Mouse (Mus musculus): ENCODE measurements at regions not wholly inside any gene's neighbourhood (a gene's known extent, or its start where the extent isn't known, plus 50 kb on each side); places are given as distances from the start of the nearest gene placed in this dataset.
A peak's percentile ranks its signal among the peaks of the same experiment; 100 is the strongest.

- ATAC-seq: no peak
- Histone ChIP-seq H3K4me1 (replicated peaks) (no peaks in the 10 kb centered on the region), H3K4me3 (replicated peaks) (no peak overlapping the region), H3K9me3 (no peaks in the 10 kb centered on the region), H3K27me3 (replicated peaks) (no peaks in the 10 kb centered on the region), H3K4me2 (replicated peaks) (no peak overlapping the region), H3K9ac (no peak overlapping the region), H3K36me3 (no peaks in the 10 kb centered on the region), H3K27ac (no peak overlapping the region)
- WGBS: 64% methylated on average over 8 of the region's 8 CpGs
Measured at GRCm38 (mm10) chr9:41302809-41303493, 141.5 kb upstream of the Ubash3b start.

GRCm38 (mm10) chr9:41286145-41286468, 124.6 kb upstream of the Ubash3b start:
- no peaks in the 10 kb centered on the region for H3K9me3 ChIP-seq
- WGBS: 89% methylated on average over 4 of the region's 4 CpGs
- H3K4me2 ChIP-seq (replicated peaks): no peak overlapping the region
- no peaks in the 10 kb centered on the region for H3K27me3 ChIP-seq (replicated peaks)
- no peak overlapping the region for H3K4me3 ChIP-seq (replicated peaks)
- H3K27ac ChIP-seq: no peak overlapping the region
- no peak overlapping the region for H3K9ac ChIP-seq
- no peaks in the 10 kb centered on the region for H3K36me3 ChIP-seq
- no peak for ATAC-seq
- no peaks in the 10 kb centered on the region for H3K4me1 ChIP-seq (replicated peaks)

GRCm38 (mm10) chr9:41285266-41286144, 124.0 kb upstream of the Ubash3b start:
- Histone ChIP-seq H3K4me2 (replicated peaks) (no peak overlapping the region), H3K27me3 (replicated peaks) (no peaks in the 10 kb centered on the region), H3K36me3 (no peaks in the 10 kb centered on the region), H3K4me1 (replicated peaks) (no peaks in the 10 kb centered on the region), H3K4me3 (replicated peaks) (no peak overlapping the region), H3K9me3 (no peaks in the 10 kb centered on the region), H3K27ac (no peak overlapping the region), H3K9ac (no peak overlapping the region)
- no peak for ATAC-seq
- 53% methylated on average over 8 of the region's 8 CpGs for WGBS

GRCm38 (mm10) chr9:41277726-41278125, 116.2 kb upstream of the Ubash3b start:
- Histone ChIP-seq H3K36me3 (no peaks in the 10 kb centered on the region), H3K9me3 (no peaks in the 10 kb centered on the region), H3K27ac (no peak overlapping the region), H3K4me3 (replicated peaks) (no peak overlapping the region), H3K4me2 (replicated peaks) (no peak overlapping the region), H3K4me1 (replicated peaks) (0 out of 2 replicates have a peak, but pooled peaks cover 5% of the 10 kb centered on the region), H3K9ac (no peak overlapping the region), H3K27me3 (replicated peaks) (no peaks in the 10 kb centered on the region)
- ATAC-seq: no peak
- WGBS: 91% methylated on average over 2 of the region's 2 CpGs

- WGBS: 9% methylated on average over 13 of the region's 13 CpGs
- H3K9ac ChIP-seq: peak overlapping the region; percentile 38; the same call in 1 of the 2 replicates
- H3K4me3 ChIP-seq (replicated peaks): peak overlapping the region; percentile 36
- H3K27ac ChIP-seq: no peak overlapping the region
- no peaks in the 10 kb centered on the region for H3K36me3 ChIP-seq
- no peaks in the 10 kb centered on the region for H3K9me3 ChIP-seq
- peak; percentile 34 for ATAC-seq
- 0 out of 2 replicates have a peak, but pooled peaks cover 8% of the 10 kb centered on the region for H3K4me1 ChIP-seq (replicated peaks)
- H3K27me3 ChIP-seq (replicated peaks): no peaks in the 10 kb centered on the region
- peak overlapping the region; percentile 71 for H3K4me2 ChIP-seq (replicated peaks)
Measured at GRCm38 (mm10) chr9:41273839-41274271, 112.4 kb upstream of the Ubash3b start.

GRCm38 (mm10) chr9:41273171-41273781, 111.8 kb upstream of the Ubash3b start:
- no peaks in the 10 kb centered on the region for H3K36me3 ChIP-seq
- peak overlapping the region; percentile 36 for H3K4me3 ChIP-seq (replicated peaks)
- ATAC-seq: peak; percentile 86
- under 1% methylated on average over 18 of the region's 18 CpGs for WGBS
- H3K9me3 ChIP-seq: no peaks in the 10 kb centered on the region
- H3K27ac ChIP-seq: no peak overlapping the region
- H3K4me1 ChIP-seq (replicated peaks): 0 out of 2 replicates have a peak, but pooled peaks cover 8% of the 10 kb centered on the region
- H3K4me2 ChIP-seq (replicated peaks): peak overlapping the region; percentile 71
- H3K9ac ChIP-seq: peak overlapping the region; percentile 38; the same call in 1 of the 2 replicates
- no peaks in the 10 kb centered on the region for H3K27me3 ChIP-seq (replicated peaks)

GRCm38 (mm10) chr9:41272596-41272995, 111.1 kb upstream of the Ubash3b start:
- Histone ChIP-seq H3K27me3 (replicated peaks) (no peaks in the 10 kb centered on the region), H3K4me3 (replicated peaks) (no peak overlapping the region; the same call in 1 of the 2 replicates)

GRCm38 (mm10) chr9:41268112-41268511, 106.6 kb upstream of the Ubash3b start:
- H3K4me2 ChIP-seq (replicated peaks): no peak overlapping the region
- WGBS: 50% methylated on average over 3 of the region's 3 CpGs
- ATAC-seq: no peak
- no peaks in the 10 kb centered on the region for H3K36me3 ChIP-seq
- no peak overlapping the region for H3K9ac ChIP-seq
- no peaks in the 10 kb centered on the region for H3K27me3 ChIP-seq (replicated peaks)
- H3K9me3 ChIP-seq: no peaks in the 10 kb centered on the region
- H3K4me1 ChIP-seq (replicated peaks): 0 out of 2 replicates have a peak, but pooled peaks cover 3% of the 10 kb centered on the region
- H3K27ac ChIP-seq: no peak overlapping the region
- H3K4me3 ChIP-seq (replicated peaks): no peak overlapping the region

More at GRCm38 (mm10) chr9:41272596-41272995, 111.1 kb upstream of the Ubash3b start:
- Histone ChIP-seq H3K4me1 (replicated peaks) (0 out of 2 replicates have a peak, but pooled peaks cover 8% of the 10 kb centered on the region), H3K27ac (no peak overlapping the region), H3K4me2 (replicated peaks) (peak overlapping the region; percentile 71), H3K36me3 (no peaks in the 10 kb centered on the region), H3K9ac (no peak overlapping the region), H3K9me3 (no peaks in the 10 kb centered on the region)
- ATAC-seq: no peak
- 22% methylated on average over 6 of the region's 6 CpGs for WGBS

- H3K36me3 ChIP-seq: no peaks in the 10 kb centered on the region
- H3K4me2 ChIP-seq (replicated peaks): no peak overlapping the region
- no peaks in the 10 kb centered on the region for H3K27me3 ChIP-seq (replicated peaks)
- H3K9ac ChIP-seq: no peak overlapping the region
- no peaks in the 10 kb centered on the region for H3K4me1 ChIP-seq (replicated peaks)
- H3K4me3 ChIP-seq (replicated peaks): no peak overlapping the region
- ATAC-seq: no peak
- 61% methylated on average over 6 of the region's 6 CpGs for WGBS
- no peaks in the 10 kb centered on the region for H3K9me3 ChIP-seq
- no peak overlapping the region for H3K27ac ChIP-seq
Measured at GRCm38 (mm10) chr9:41264485-41264884, 103.0 kb upstream of the Ubash3b start.

GRCm38 (mm10) chr9:41257244-41257643, 95.7 kb upstream of the Ubash3b start:
- H3K4me3 ChIP-seq (replicated peaks): no peak overlapping the region
- H3K36me3 ChIP-seq: no peaks in the 10 kb centered on the region
- no peak overlapping the region for H3K27ac ChIP-seq
- H3K9me3 ChIP-seq: no peaks in the 10 kb centered on the region
- H3K9ac ChIP-seq: no peak overlapping the region
- no peak for ATAC-seq
- H3K4me2 ChIP-seq (replicated peaks): no peak overlapping the region
- H3K27me3 ChIP-seq (replicated peaks): no peaks in the 10 kb centered on the region
- no peaks in the 10 kb centered on the region for H3K4me1 ChIP-seq (replicated peaks)
- 76% methylated on average over 1 of the region's 1 CpGs for WGBS

GRCm38 (mm10) chr9:41242372-41242771, 80.9 kb upstream of the Ubash3b start:
- H3K9ac ChIP-seq: no peak overlapping the region
- no peaks in the 10 kb centered on the region for H3K9me3 ChIP-seq
- H3K36me3 ChIP-seq: no peaks in the 10 kb centered on the region
- H3K27ac ChIP-seq: no peak overlapping the region
- H3K4me1 ChIP-seq (replicated peaks): no peaks in the 10 kb centered on the region
- no peak for ATAC-seq
- no peak overlapping the region for H3K4me2 ChIP-seq (replicated peaks)
- WGBS: 85% methylated on average over 7 of the region's 7 CpGs
- H3K4me3 ChIP-seq (replicated peaks): no peak overlapping the region
- no peaks in the 10 kb centered on the region for H3K27me3 ChIP-seq (replicated peaks)

GRCm38 (mm10) chr9:41239097-41239451, 77.6 kb upstream of the Ubash3b start:
- Histone ChIP-seq H3K4me1 (replicated peaks) (no peaks in the 10 kb centered on the region), H3K4me3 (replicated peaks) (no peak overlapping the region), H3K36me3 (no peaks in the 10 kb centered on the region), H3K27me3 (replicated peaks) (no peaks in the 10 kb centered on the region), H3K9ac (no peak overlapping the region), H3K27ac (no peak overlapping the region), H3K4me2 (replicated peaks) (no peak overlapping the region), H3K9me3 (no peaks in the 10 kb centered on the region)
- no peak for ATAC-seq
- 73% methylated on average over 5 of the region's 5 CpGs for WGBS
